Mouse (Mus musculus) kidney, adult 2 months (tissue): ENCODE results near the gene Lrmda. TPM values are rescaled to one million over a fixed set of nuclear protein-coding genes. Genes with fewer than 3 reads are reported as not detected.

ENCODE experiments used
- DNase-seq: peaks from one replicate; pipeline ENCODE4 v3.0.0; 2021
- H3K27ac ChIP-seq: fragments of 200-500 bp; 2 replicates; pipeline ENCODE4 v1.5.1; 2012; ENCODE audit warnings: low read depth, low read length, control low read depth, inconsistent platforms; ENCODE audit not compliant: insufficient read depth
- H3K27me3 ChIP-seq: fragments of 200-500 bp; replicated peaks from 2 replicates; pipeline ENCODE4 v1.6.1; 2012; ENCODE audit warnings: mild to moderate bottlenecking, moderate library complexity, low read length, inconsistent platforms; ENCODE audit not compliant: control insufficient read depth, insufficient read depth
- H3K36me3 ChIP-seq: fragments of 200-500 bp; 2 replicates; pipeline ENCODE4 v1.6.1; 2012; ENCODE audit warnings: mild to moderate bottlenecking, moderate library complexity, low read length, inconsistent platforms; ENCODE audit not compliant: control insufficient read depth, insufficient read depth
- H3K4me1 ChIP-seq: fragments of 200-500 bp; 2 replicates; pipeline ENCODE4 v1.6.1; 2011; ENCODE audit warnings: low read length; ENCODE audit not compliant: control insufficient read depth, insufficient read depth
- H3K4me3 ChIP-seq: fragments of 200-500 bp; 2 replicates; pipeline ENCODE4 v1.5.1; 2011; ENCODE audit warnings: mild to moderate bottlenecking, low read depth, low read length, control low read depth; ENCODE audit not compliant: insufficient read depth
- CTCF ChIP-seq: fragments of 200-500 bp; conservative IDR thresholded peaks from 2 replicates; pipeline ENCODE4 v1.5.1; 2011; ENCODE audit warnings: low read depth, mild to moderate bottlenecking, control low read depth, low read length, moderate library complexity, mixed read lengths; ENCODE audit not compliant: insufficient read depth, insufficient read length
- POLR2A ChIP-seq: fragments of 200-500 bp; IDR thresholded peaks from one replicate; pipeline ENCODE4 v1.6.1; 2011; ENCODE audit warnings: low read depth, low read length, control low read depth
- WGBS: fragments of 180-500 bp; shearing (Covaris S2); methylation state at CpG from one replicate; pipeline ENCODE4 v1.1.7; 2018; 5-methylcytosine and 5-hydroxymethylcytosine counted together
- polyA plus RNA-seq: library from polyadenylated mRNA; depleted of rRNA; stranded (reverse); fragments of >200 nt; gene quantifications from 2 replicates; pipeline ENCODE4 v1.2.3, GENCODE M21; 2012

Gene Lrmda
- polyA plus RNA-seq, 1 experiment = 3.3 TPM

GRCm38 (mm10) chr14:22647879-22648611 is 628.5 kb downstream of the Lrmda start:
- Histone ChIP-seq H3K27ac (peak overlapping the region; percentile 88), H3K4me1 (peaks cover 34% of the 10 kb centered on the region; the same call in 1 of the 2 replicates), H3K36me3 (no peaks in the 10 kb centered on the region), H3K27me3 (no peaks in the 10 kb centered on the region), H3K4me3 (no peak overlapping the region)
- TF ChIP-seq CTCF = no peak
- no peak for TF ChIP-seq POLR2A
- 44% methylated on average over 9 of the region's 9 CpGs for WGBS
- peak; percentile 88 for DNase-seq

GRCm38 (mm10) chr14:22649411-22649911 is 629.9 kb downstream of the Lrmda start:
- Histone ChIP-seq H3K27ac (peak overlapping the region; percentile 83), H3K36me3 (no peaks in the 10 kb centered on the region), H3K4me3 (no peak overlapping the region), H3K27me3 (no peaks in the 10 kb centered on the region), H3K4me1 (peaks cover 34% of the 10 kb centered on the region; the same call in 1 of the 2 replicates)
- DNase-seq = peak; percentile 79
- TF ChIP-seq CTCF (no peak), POLR2A (no peak)
- WGBS = 46% methylated on average over 5 of the region's 5 CpGs

- TF ChIP-seq POLR2A (no peak), CTCF (no peak)
- H3K27me3 ChIP-seq = no peaks in the 10 kb centered on the region
- H3K4me1 ChIP-seq = peaks cover 34% of the 10 kb centered on the region; the same call in 1 of the 2 replicates
- H3K27ac ChIP-seq = peak overlapping the region; percentile 83
- 46% methylated on average over 17 of the region's 17 CpGs for WGBS
- H3K36me3 ChIP-seq = no peaks in the 10 kb centered on the region
- DNase-seq = peak; percentile 70
- H3K4me3 ChIP-seq = no peak overlapping the region
Measured at GRCm38 (mm10) chr14:22649985-22650984, 630.8 kb downstream of the Lrmda start.

GRCm38 (mm10) chr14:22651131-22651952 is 631.8 kb downstream of the Lrmda start:
- H3K4me1 ChIP-seq = peaks cover 34% of the 10 kb centered on the region; the same call in 1 of the 2 replicates
- no peak overlapping the region for H3K4me3 ChIP-seq
- TF ChIP-seq CTCF = no peak
- no peak for TF ChIP-seq POLR2A
- H3K27me3 ChIP-seq = no peaks in the 10 kb centered on the region
- no peaks in the 10 kb centered on the region for H3K36me3 ChIP-seq
- WGBS = 55% methylated on average over 14 of the region's 14 CpGs
- DNase-seq = peak; percentile 84
- peak overlapping the region; percentile 83; the same call in 1 of the 2 replicates for H3K27ac ChIP-seq

GRCm38 (mm10) chr14:22662496-22662895 is 643.0 kb downstream of the Lrmda start:
- H3K36me3 ChIP-seq = no peaks in the 10 kb centered on the region
- 59% methylated on average over 3 of the region's 3 CpGs for WGBS
- no peaks in the 10 kb centered on the region for H3K27me3 ChIP-seq
- H3K27ac ChIP-seq = no peak overlapping the region
- peak; percentile 58 for DNase-seq
- no peak overlapping the region for H3K4me3 ChIP-seq
- TF ChIP-seq POLR2A = no peak
- TF ChIP-seq CTCF = no peak
- H3K4me1 ChIP-seq = no peaks in the 10 kb centered on the region

- 78% methylated on average over 3 of the region's 3 CpGs for whole genome bisulfite sequencing
- no peak for DNase-seq
- H3K36me3 ChIP-seq = no peaks in the 10 kb centered on the region
Measured at GRCm38 (mm10) chr14:22666437-22666836, 646.9 kb downstream of the Lrmda start.

More at GRCm38 (mm10) chr14:22666437-22666836, 646.9 kb downstream of the Lrmda start:
- Histone ChIP-seq H3K27me3 (no peaks in the 10 kb centered on the region), H3K4me3 (no peak overlapping the region), H3K27ac (no peak overlapping the region), H3K4me1 (no peaks in the 10 kb centered on the region)
- no peak for TF ChIP-seq CTCF
- no peak for TF ChIP-seq POLR2A
